Mouse (Mus musculus): ENCODE results near the gene Hoxb6. TPM values are rescaled to one million over a fixed set of nuclear protein-coding genes. Genes with fewer than 3 reads are reported as not detected.

Gene Hoxb6
- total RNA-seq (2021): under 1 TPM; 0.38 to 0.54 TPM
- long read RNA-seq, experiment 1: 0 reads
- long read RNA-seq, experiment 2: 0 reads

- no peak for DNase-seq
- intact Hi-C loops (cut with DNase I): no loop called here
Observed at GRCm38 (mm10) chr11:96291681-96292564, at the start of gene Hoxb6. TSS of gene Hoxb6 (plus strand) at chr11:96292476.

GRCm38 (mm10) chr11:96250901-96251300, 41.4 kb upstream of the Hoxb6 start:
- intact Hi-C loops (cut with DNase I): no loop called here
- no peak for DNase-seq

GRCm38 (mm10) chr11:96251480-96252031, 40.7 kb upstream of the Hoxb6 start:
- intact Hi-C loops (cut with DNase I): no loop called here
- DNase-seq: no peak

- DNase-seq: no peak
- intact Hi-C loops (cut with DNase I): no loop called here
Observed at GRCm38 (mm10) chr11:96252541-96253120, 39.6 kb upstream of the Hoxb6 start.

- no peak for DNase-seq
- intact Hi-C loops (cut with DNase I): no loop called here
Observed at GRCm38 (mm10) chr11:96254221-96254620, 38.1 kb upstream of the Hoxb6 start.

GRCm38 (mm10) chr11:96255111-96255995, 36.9 kb upstream of the Hoxb6 start:
- intact Hi-C loops (cut with DNase I): no loop called here
- DNase-seq: no peak

GRCm38 (mm10) chr11:96255996-96256445, 36.3 kb upstream of the Hoxb6 start:
- intact Hi-C loops (cut with DNase I): no loop called here
- DNase-seq: no peak

- intact Hi-C loops (cut with DNase I): no loop called here
Observed at GRCm38 (mm10) chr11:96257141-96257540, 35.1 kb upstream of the Hoxb6 start.

GRCm38 (mm10) chr11:96259038-96259437, 33.2 kb upstream of the Hoxb6 start:
- no peak for DNase-seq
- intact Hi-C loops (cut with DNase I): no loop called here

More at GRCm38 (mm10) chr11:96257141-96257540, 35.1 kb upstream of the Hoxb6 start:
- no peak for DNase-seq

GRCm38 (mm10) chr11:96259511-96259910, 32.8 kb upstream of the Hoxb6 start:
- intact Hi-C loops (cut with DNase I): no loop called here
- no peak for DNase-seq

- DNase-seq: no peak
Observed at GRCm38 (mm10) chr11:96260310-96260970, 31.8 kb upstream of the Hoxb6 start.

GRCm38 (mm10) chr11:96261323-96261890, 30.9 kb upstream of the Hoxb6 start:
- no peak for DNase-seq
- intact Hi-C loops (cut with DNase I): no loop called here

More at GRCm38 (mm10) chr11:96260310-96260970, 31.8 kb upstream of the Hoxb6 start:
- intact Hi-C loops (cut with DNase I): no loop called here

GRCm38 (mm10) chr11:96262262-96262830, 29.9 kb upstream of the Hoxb6 start:
- no peak for DNase-seq
- intact Hi-C loops (cut with DNase I): no loop called here

- no peak for DNase-seq
- intact Hi-C loops (cut with DNase I): no loop called here
Observed at GRCm38 (mm10) chr11:96263636-96264389, 28.5 kb upstream of the Hoxb6 start.

- intact Hi-C loops (cut with DNase I): no loop called here
- DNase-seq: no peak
Observed at GRCm38 (mm10) chr11:96264390-96265020, 27.8 kb upstream of the Hoxb6 start.

GRCm38 (mm10) chr11:96265954-96266353, 26.3 kb upstream of the Hoxb6 start:
- DNase-seq: no peak
- intact Hi-C loops (cut with DNase I): no loop called here

- intact Hi-C loops (cut with DNase I): no loop called here
- DNase-seq: no peak
Observed at GRCm38 (mm10) chr11:96267021-96267920, 25.0 kb upstream of the Hoxb6 start.
